Mouse (Mus musculus) monocyte, adult 2 months (primary cell): ENCODE results near the gene Vamp3.

Experiments used
- DNase-seq, 2 experiments: peaks; one replicate each; pipeline ENCODE4 v3.0.0; 2022; ENCODE audit warnings: low spot score in 2 of 2, low read depth in 1 of 2

Vamp3 gene

DNA sequence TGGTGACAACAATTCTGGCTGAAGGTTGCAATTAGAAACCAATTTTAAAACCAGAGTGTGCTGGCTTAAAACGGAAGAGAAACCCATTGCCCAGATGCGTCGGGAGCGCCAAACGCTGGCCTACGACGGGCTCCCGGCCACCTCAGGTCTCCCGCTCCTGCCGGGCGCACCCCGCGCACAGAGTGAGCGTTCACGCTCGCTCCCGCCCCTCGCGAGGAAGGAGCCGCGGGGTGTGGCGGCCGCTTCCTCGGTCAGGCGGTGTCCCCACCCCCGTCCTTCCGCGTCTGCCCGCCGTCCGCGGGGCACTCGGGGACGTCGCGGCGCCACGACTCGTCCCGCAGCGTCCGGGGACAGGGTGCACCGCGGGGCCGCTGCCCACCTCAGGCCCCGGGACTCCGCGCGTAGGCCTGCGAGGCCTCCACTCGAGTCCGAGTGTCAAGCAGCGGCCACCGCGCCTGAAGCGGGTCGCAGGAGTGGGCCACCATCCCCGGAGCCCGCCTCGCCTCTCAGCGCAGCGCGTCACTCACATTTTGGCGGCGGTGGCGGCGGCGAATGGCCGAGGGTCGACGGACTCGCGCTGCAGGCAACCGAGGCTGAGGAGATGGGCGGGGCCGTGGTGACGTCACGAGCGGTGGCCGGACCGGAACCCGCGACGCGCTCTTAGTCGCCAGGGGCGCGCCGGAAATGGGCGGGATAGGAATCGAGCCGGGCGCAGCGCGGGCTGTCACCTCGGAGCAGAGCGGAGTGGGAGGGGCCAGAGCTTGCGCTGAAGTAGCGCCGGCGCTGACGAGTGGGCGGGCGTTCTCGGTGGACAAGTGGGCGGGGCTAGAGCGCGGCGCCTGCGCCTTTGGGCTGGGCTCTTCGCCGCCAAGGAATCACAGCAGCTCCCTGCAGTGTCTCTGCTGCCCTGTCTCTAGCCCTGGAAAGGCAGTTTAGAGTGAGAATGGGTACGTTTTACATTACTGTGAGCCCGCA is at the start of gene Vamp3:
TSS of gene Vamp3 (minus strand) at position 617 of the 975 bp plus-strand sequence.
- DNase-seq, result peak; percentile 94 to 97

DNA sequence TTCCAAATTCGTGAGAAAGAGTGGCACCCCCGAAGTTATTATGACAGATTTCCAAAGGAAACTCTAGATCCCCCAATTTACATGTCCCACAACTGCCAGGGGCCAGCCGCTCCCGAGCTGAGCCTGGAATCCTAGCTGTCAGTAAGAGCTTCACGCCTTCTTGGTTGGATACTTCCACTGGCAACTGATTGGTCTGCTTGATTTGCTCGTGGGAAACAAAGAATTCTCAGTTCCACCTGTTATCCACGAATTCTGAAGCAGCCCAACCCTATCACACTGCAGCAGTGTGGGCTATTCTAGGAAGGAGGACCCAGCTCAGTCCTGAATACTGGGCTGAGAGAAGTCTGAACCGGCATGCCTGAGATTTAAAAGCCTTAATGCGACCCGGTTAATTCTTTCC is 48.7 kb upstream of the Vamp3 start:
- no peak for DNase-seq

DNA sequence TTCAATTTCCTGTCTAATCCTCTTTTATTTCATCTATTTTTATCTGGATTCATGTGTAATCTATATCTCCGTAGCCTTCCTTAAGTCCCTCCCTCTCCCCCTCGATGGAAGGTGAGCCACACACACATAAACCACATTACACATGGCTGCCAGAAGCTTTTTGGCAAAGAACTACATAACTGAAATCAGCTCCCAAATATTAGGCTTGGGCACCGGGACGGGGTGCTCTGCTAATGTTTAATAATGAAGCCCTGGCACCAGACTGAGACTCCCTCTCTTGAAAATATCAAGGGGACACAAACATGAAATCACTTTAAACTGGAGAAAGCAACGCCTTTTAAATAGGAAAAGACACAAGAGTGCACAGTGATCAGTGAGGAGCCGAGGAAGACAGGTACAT is 48.1 kb upstream of the Vamp3 start:
- no peak for DNase-seq

DNA sequence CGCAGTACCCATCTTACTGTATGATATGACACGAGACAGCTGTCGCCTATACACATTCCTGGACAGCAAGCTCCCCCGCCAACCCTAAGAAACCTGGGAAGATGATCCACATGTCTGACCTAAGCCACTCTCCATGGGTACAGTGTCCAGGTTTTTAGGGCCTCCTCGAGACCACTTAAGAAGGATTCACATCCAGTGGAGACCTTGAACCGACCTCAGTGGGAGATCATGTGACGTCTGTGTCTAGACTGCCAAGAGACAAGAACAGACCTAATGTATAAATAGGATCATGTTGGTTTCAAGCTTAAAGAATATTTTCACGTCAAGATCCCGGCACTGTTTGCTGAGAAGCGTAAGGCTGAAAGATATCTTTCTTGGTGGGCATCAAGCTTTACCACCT is 46.4 kb upstream of the Vamp3 start:
- DNase-seq, result no peak

DNA sequence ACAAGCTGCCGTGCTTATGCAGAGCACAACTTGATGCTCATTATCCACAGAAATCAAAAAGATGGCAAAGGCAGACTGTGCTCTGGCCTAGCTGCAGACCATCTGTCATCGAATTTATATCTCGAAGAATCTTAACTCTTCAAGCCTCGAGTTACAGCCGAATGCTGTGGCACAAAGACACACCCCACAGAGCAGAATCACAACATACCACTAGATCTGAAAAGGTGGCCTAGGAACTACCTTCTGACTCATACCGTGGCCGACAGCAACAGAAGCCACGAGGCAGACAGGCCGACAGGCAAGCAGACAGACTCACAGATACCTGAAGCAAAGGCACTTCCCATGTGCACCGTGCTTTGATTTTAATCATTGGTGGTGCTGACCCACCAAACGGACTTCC is 45.9 kb upstream of the Vamp3 start:
- no peak for DNase-seq

DNA sequence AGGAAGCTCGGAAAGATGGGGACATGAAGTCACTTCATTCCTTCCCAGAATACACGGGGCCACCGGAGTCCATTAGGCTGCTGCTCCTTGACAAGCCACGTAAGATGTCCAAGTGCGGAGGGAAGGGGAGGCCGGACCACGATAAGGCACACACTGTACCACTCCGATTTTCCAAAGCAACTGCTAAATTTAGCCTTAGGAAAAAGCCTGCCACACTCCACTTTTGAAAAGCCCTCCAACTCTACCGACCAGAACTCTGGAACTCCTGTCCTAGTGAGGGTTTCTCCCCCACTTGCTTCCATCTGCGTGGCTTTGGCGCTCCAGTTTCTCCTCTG is 39.3 kb upstream of the Vamp3 start:
- no peak for DNase-seq

DNA sequence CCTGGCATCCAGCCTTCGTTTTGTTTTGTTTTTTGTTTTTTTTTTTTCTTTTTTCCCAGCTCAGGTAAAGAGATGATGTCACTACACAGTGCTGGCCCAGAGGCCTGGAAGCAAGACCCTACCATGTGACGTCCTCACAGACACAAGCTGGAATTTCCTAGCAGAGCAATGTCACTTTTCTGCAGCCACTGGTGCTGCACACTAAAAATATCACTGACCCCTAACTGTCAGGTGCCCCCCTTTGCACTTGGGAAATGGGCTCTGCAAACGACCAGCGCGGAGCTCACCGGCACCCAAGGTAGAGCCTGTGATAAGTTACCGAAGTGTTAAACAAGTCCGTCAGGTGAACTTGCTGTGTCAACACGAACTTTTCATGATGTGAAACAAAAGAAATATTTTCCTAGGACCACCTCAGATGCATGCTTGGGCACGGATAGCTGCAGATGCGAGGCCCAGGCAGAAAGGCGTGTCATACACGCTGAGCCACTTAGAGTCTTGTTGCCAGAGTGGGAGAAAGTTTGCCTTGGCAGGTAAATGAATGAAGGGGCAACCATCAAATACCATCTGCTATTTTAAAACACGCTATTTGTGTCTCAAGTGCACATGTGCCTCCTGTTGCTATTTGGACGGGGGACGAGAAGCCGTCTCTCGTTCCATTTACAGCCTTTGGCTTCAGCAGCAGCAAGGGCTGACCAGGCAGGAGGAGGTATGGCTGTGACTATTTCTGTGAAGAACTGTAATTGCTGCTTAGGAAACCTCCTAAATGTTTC is 38.8 kb upstream of the Vamp3 start:
- no peak for DNase-seq

DNA sequence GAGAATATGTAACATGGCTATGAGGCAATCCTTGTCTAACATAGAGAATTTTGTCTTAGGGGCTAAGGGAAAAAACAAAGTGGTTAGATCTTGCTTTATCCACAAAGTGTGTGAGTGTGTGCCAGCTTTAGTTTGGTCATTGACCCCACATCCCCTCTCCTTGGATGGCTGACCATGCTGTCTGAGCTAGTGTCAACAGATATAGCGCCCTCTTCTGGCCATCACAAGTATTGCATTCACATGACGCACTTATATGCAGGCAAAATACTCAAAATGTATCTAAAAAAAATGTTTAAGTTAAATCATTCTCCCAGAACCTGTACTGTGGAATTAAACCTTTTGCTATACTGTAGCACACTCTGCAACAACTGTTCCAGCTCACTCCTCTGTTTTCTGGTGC is 37.4 kb upstream of the Vamp3 start:
- DNase-seq, result no peak

DNA sequence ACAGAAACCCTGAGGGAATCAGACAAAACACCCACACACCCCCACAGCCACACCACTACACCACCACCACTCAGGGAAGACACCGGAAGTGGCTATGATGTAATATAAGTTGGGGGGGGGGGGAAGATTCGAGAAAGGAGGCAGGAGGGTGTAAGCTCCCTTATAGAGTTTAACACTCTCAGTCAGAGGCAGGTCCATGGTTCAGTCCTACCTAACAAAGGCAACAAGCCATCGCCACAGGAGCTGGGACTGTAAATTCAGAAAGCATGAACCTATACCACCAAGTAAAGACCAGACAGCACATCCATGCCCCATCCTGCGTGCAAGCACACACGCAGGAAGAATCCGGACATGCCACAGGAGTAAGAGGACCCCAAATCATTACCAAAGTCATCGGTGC is 31.5 kb upstream of the Vamp3 start, which contains the start of gene Gm13090:
TSS of gene Gm13090 (plus strand) at position 301 of the 400 bp plus-strand sequence.
- no peak for DNase-seq

DNA sequence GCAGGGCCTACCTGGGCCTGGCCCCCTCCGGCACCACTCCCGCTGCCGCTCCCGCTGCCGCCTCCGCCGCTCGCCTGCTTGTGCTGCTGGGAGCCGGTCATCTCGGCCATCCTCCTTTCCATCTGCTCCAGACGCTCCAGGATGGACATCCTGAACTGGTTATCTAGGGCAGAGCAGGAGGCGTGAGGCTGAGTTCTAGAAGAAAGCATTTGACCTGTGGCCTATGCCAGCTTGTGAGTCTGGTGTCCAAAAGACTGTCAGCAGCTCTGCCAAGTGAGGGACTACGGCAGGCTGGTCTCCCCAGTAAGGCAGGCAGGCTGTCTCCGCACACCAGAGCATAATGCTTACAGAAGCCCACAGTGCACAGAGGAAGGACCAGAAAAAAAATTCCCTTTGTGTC is 31.1 kb upstream of the Vamp3 start:
- DNase-seq, result no peak

DNA sequence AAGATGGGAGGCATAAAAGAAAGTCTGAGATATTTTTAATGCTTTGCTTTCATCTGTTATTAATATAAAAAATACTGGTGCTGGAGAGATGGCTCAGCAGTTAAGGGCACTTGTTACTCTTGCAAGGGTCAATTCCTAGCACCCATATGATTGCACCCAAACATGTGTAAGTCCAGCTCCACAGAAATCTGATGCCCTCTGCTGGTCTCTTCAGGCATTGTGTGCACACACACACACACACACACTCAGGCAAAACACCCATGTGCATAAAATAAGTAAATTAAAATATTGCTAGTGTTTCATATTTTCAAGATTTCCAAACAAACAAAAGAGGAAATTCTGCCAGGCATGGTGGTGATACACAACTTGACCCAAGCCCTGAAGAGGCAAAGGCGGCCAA is 29.6 kb upstream of the Vamp3 start:
- DNase-seq, result no peak

DNA sequence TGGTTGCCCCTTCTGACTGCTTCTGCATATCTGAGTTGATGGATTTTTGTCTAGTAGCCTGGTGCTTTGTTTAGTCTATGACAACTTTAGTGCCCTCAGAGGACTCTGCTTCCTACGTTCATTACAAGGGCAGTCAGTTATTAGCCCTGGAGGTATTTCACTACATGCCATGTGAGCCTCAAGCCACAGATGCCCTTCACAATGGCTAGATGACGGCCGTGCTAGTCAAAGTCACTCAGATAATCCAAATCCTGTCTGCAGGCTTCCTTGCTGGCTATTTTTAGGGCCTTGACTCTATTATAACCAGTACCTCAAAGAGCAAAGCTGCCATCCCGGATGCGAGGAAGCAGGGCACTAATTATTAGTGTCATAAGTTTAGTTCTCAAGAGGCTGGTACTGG is 25.3 kb upstream of the Vamp3 start:
- DNase-seq, result no peak

DNA sequence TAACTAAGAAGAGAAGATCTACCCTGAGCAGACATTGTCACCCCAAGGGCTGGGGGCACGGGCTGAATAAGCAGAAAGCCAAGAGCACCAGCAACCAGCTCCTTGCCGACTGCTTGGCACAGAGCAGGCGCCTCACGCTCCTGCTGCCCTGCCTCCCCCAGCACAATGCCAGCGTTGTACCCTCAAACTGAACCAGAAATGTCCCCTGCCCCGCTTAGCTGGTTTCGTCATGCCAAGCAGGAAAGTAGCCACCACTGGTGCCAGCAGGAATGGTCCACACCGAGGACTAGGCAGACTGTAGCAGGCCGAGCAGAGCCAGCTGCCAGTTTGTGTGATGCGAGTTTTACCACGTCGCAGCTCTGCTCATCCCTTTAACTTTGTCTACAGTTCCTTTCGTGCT is 24.2 kb upstream of the Vamp3 start:
- no peak for DNase-seq

DNA sequence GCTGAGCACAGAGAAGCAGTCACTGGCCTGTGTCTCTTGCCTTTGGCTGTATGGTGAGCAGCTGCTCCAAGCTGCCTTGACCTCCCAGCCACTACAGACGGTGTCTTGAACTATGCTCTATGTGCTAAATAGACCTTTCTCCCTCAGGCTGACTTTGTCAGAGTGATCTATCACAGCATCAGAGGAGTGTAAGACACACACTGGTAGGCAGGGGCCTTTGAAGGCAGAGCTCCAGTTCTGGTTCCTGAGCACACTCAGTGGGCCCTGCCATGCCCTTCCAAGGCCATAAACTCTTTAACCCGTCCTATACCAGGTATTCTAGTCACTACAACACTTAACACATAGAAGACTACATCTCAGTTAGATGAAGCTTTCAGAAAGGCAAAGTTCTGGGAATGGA is 23.6 kb upstream of the Vamp3 start:
- no peak for DNase-seq

DNA sequence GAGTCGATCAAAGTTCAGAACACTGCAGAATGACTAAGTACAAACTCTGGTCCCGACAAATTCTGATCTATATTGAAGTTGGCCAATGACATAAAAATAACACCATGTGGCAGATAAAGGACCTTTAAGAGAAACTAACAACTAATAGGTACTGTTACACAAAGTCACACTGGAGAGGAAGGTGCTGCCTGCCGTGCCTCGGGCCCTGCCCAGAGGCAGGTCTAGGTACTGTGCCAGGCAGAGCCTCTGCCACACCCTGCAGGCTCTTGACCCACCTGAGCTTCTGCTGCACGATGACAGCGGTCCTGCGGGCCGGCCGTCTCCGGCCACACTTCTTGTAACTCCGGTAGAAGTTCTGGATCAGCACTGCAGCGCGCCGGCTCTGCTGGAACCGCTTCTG is 17.1 kb upstream of the Vamp3 start:
- DNase-seq, result no peak

DNA sequence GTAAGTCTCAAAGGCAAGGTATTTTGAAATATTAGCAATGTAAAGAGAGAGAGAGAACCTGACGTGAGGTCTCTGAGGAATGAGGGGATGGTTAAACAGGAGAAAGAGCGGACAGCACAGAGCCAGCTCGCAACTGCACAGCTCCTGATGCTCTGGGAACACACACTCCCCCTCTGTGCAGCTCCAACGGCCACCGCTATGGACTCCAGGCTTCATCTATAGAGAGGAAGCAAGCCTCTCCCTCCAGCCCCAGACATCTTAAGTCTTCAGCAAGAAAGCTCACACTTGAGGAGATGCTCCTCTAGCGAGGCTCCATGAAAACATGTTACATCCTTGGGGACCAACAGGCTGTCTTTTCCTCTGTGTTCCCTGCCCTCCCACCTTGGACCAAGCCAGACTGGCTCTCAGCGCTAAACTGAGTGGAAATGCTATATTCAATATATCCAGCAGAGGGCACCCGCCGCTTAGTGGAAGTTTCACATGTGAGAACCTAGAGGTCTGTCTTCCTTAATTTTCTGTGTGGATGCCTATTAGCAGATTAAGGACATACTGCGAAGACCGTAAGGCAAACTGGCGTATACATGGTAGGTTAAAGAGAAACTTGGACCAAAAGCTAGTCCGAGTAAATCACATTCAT is 15.5 kb upstream of the Vamp3 start:
- peak; percentile 13 to 51 for DNase-seq

DNA sequence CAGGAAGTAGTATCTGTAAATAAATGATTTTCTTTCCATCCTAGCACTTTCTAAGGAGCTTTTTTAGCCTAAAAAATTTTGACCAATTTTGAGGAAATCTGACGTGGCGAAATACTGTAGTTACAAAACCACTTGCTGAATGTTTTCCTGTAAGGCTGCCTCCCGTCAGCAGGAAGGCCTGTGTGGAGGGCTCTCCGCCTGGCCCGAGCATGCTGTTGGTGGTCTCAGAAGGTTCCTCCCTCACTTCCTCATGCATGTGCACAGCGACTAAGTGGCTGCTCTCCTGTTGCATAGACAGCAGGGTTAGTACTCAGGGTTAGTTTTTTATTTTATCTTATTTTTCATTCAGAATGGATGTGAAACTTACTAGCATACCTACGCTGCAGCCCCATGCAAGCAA is 13.2 kb upstream of the Vamp3 start:
- no peak for DNase-seq

DNA sequence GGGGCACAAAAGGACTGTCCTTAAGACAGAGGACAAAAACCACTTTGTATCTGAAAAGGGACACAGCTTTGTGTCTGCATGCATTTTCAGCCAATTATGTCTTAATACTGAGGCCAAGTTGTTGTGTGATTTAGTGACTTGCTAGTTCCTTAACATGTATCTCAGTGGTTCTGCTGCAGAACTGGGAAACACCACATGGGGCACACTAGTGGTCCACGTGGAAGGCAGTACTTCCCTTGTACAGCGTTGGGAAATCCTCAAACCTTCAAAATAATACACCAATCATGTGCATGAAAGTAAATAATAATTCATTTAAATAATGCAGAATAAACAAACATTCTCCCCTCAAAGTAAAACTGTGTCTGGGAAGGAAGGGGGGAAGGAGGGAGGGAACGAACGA is 11.0 kb upstream of the Vamp3 start:
- no peak for DNase-seq

DNA sequence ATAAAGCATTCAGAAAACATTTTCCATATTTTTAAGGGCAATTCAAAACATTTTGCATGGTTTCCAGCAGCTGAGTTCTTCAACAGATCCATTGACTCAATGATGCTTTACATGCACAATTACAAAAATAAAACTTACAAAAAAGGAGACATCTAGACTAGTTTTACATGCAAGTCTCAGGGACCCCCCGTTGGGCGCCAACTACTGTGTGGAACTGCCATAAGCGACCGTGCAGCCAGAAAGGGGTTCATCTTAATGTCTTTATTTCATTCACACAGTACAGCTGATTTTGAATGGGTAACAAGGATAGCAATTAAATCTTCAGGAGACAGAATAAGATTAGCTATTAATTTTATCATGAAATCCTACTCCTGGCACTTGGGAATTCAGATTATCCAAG is 1.8 kb upstream of the Vamp3 start:
- no peak for DNase-seq

DNA sequence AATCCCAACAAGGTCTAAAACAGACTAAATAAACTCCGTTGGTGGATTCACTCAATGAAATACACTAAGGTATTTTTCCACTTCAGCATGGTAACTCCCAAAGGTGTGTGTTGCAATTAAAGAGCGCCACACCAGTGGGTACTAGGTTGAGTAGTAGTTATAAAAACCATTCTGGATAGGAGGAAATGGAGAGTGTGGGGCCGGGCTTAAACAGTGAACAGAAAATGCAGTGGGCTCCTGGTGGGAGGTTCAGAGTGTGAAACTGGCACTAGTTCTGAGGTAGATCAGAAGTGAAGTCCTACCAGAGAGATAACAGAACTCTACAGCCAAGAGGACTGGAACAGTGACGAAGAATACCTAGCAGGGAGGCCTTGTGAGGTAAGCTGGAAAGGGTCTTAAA is 871 bp upstream of the Vamp3 start:
- DNase-seq, result no peak

DNA sequence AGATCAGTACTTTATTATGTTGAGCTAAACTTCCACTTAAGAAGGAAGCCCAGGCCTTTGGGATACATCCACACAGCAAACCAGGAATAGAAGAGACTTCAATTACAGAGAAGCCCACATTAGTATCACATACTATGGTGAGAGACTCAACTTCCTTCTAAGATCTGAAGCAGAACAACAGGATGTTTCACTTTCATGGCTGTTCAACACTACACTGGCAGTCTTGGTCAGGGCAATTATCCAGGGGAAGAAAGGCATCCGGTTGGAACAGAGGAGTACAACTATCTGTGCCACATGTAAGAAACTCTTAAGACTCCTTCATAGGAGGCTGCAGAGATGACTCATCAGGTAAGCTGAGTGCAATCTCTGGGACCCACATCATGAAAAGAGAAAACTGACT is 6.6 kb downstream of the Vamp3 start:
- DNase-seq, result no peak

DNA sequence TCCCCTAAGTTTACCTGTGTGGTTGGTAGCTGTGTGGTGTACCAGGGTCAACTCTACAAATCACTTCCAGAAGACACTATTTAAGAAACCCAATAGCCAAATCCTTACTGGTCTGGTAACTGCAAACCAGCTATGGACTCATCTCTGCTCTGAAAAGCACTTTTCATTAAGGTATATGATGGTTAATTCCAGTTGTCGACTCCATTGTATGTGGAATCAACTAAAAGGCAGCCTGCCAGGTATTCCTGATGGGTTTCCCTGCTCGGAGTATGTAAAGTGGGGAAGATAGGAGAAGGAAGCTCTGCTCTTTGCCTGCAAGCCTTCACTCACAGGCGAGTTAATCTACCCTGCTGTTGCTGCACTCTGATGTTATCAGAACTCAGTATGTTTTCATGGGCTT is 11.2 kb downstream of the Vamp3 start:
- DNase-seq, result no peak
